24 mouse cellular contexts compared by ENCODE assay signal in genomic region chr3:154391629-154392028, GRCm38 (mm10).
"Had no signal": no experiment of that assay in that cellular context is flagged by ENCODE, and none has a peak within 500 bp of the region (broad histone marks: within the 10 kb centered on the region; RNA-seq: fewer than 3 reads in every experiment).

No protein-coding gene starts in this region.

- H3K4me1 ChIP-seq: limb, embryonic 10.5 days; liver, embryonic 12.5 days; liver, embryonic 15.5 days; lung, embryonic 15.5 days; megakaryocyte, embryonic 14.5 days; neural tube, embryonic 15.5 days had no signal

- H3K27ac ChIP-seq: kidney, postnatal 0 days; layer of hippocampus, adult 2 months; limb, embryonic 10.5 days; limb, embryonic 13.5 days; liver, embryonic 12.5 days; liver, embryonic 15.5 days; lung, embryonic 15.5 days; neural tube, embryonic 12.5 days; neural tube, embryonic 15.5 days; stomach, postnatal 0 days had no signal

- H3K4me3 ChIP-seq: layer of hippocampus, adult 2 months; limb, embryonic 10.5 days; limb, embryonic 13.5 days; liver, embryonic 12.5 days; liver, embryonic 15.5 days; lung, embryonic 15.5 days; megakaryocyte, embryonic 14.5 days; neural tube, embryonic 12.5 days; neural tube, embryonic 15.5 days had no signal

- H3K4me2 ChIP-seq: limb, embryonic 13.5 days; liver, embryonic 12.5 days; liver, embryonic 15.5 days; lung, embryonic 15.5 days; neural tube, embryonic 12.5 days; neural tube, embryonic 15.5 days had no signal

- H3K36me3 ChIP-seq: limb, embryonic 10.5 days; limb, embryonic 13.5 days; liver, embryonic 12.5 days; liver, embryonic 15.5 days; lung, embryonic 15.5 days; neural tube, embryonic 12.5 days; neural tube, embryonic 15.5 days had no signal

- DNase-seq: kidney, adult 18-20 months; kidney, postnatal 25 days; layer of hippocampus, adult 9-11 months; liver; lung, adult 18-20 months; lung, postnatal 10 days; lung, postnatal 36 days; right cerebral cortex, adult 18-20 months; right cerebral cortex, postnatal 14 days; right cerebral cortex, postnatal 4 days; thymus, adult 2 months; thymus, postnatal 14 days; thymus, postnatal 4 days had no signal

- H3K27me3 ChIP-seq: liver, embryonic 15.5 days; lung, embryonic 15.5 days; megakaryocyte, embryonic 14.5 days; neural tube, embryonic 12.5 days; neural tube, embryonic 15.5 days had no signal

- H3K9me3 ChIP-seq: limb, embryonic 10.5 days; limb, embryonic 13.5 days; liver, embryonic 12.5 days; liver, embryonic 15.5 days; lung, embryonic 15.5 days; megakaryocyte, embryonic 14.5 days; neural tube, embryonic 12.5 days; neural tube, embryonic 15.5 days had no signal

- ATAC-seq: liver, embryonic 12.5 days had no signal

- H3K9ac ChIP-seq: limb, embryonic 13.5 days; liver, embryonic 12.5 days; liver, embryonic 15.5 days; lung, embryonic 15.5 days; neural tube, embryonic 12.5 days; neural tube, embryonic 15.5 days had no signal
